Mouse (Mus musculus) ES-E14 (cell line): ENCODE measurements at regions not wholly inside any gene's neighbourhood (a gene's known extent, or its start where the extent isn't known, plus 50 kb on each side); places are given as distances from the start of the nearest gene placed in this dataset.

Experiments used
- DNase-seq: peaks from one replicate; pipeline ENCODE4 v3.0.0-alpha.2; 2013; ENCODE audit warnings: low read depth, low spot score
- H3K27ac ChIP-seq: 2 replicates; pipeline ENCODE4 v1.5.1; 2012; ENCODE audit warnings: low read depth, mild to moderate bottlenecking, low read length, moderate library complexity, mixed read lengths; ENCODE audit not compliant: poor library complexity, insufficient read depth, severe bottlenecking
- H3K36me3 ChIP-seq: 2 replicates; pipeline ENCODE4 v1.6.1; 2012; ENCODE audit warnings: mild to moderate bottlenecking, low read length, moderate library complexity, mixed read lengths; ENCODE audit not compliant: control insufficient read depth, poor library complexity, insufficient read depth, severe bottlenecking
- H3K4me1 ChIP-seq, 2 experiments: fragments of 150-350 bp in 1 of 2; sonication (generic) in 1 of 2; 2 replicates each; pipeline ENCODE4 v1.6.1; 2012; ENCODE audit warnings: low read length in 2 of 2, mild to moderate bottlenecking in 1 of 2, mixed read lengths in 1 of 2; ENCODE audit not compliant: control insufficient read depth in 2 of 2, insufficient read depth in 2 of 2, poor library complexity in 1 of 2
- H3K4me3 ChIP-seq, 2 experiments: fragments of 150-350 bp in 1 of 2; sonication (generic) in 1 of 2; 2 replicates each; pipeline ENCODE4 v1.5.1; 2012; ENCODE audit warnings: low read length in 2 of 2, low read depth in 1 of 2, mild to moderate bottlenecking in 1 of 2, mixed read lengths in 1 of 2; ENCODE audit not compliant: insufficient read depth in 1 of 2, poor library complexity in 1 of 2, severe bottlenecking in 1 of 2
- H3K9ac ChIP-seq: 2 replicates; pipeline ENCODE4 v1.6.1; 2012; ENCODE audit warnings: low read depth, mild to moderate bottlenecking, low read length, mixed read lengths; ENCODE audit not compliant: poor library complexity, insufficient read depth, severe bottlenecking
- H3K9me3 ChIP-seq: fragments of 150-350 bp; sonication (generic); 2 replicates; pipeline ENCODE4 v1.6.1; 2012; ENCODE audit warnings: low read depth, mild to moderate bottlenecking, low read length; ENCODE audit not compliant: control insufficient read depth, insufficient read depth
- CHD2 ChIP-seq: IDR thresholded peaks from 2 replicates; pipeline ENCODE4 v1.6.1; 2014; ENCODE audit warnings: mild to moderate bottlenecking, low read depth, low read length, inconsistent platforms
- HCFC1 ChIP-seq: IDR thresholded peaks from 2 replicates; pipeline ENCODE4 v1.6.1; 2012; ENCODE audit warnings: low read length, inconsistent platforms, borderline replicate concordance; ENCODE audit not compliant: insufficient read depth
- MAFK ChIP-seq: IDR thresholded peaks from 2 replicates; pipeline ENCODE4 v1.6.1; 2014; ENCODE audit warnings: mild to moderate bottlenecking, low read depth, low read length, inconsistent platforms; ENCODE audit not compliant: insufficient read depth
- ZC3H11A ChIP-seq: IDR thresholded peaks from 2 replicates; pipeline ENCODE4 v1.6.1; 2012; ENCODE audit warnings: low read depth, mild to moderate bottlenecking, inconsistent platforms, low read length, borderline replicate concordance
- ZNF384 ChIP-seq: IDR thresholded peaks from 2 replicates; pipeline ENCODE4 v1.6.1; 2012; ENCODE audit warnings: low read depth, low read length, inconsistent platforms
- in situ Hi-C, 2 experiments: fragments of 600-800 bp; cut with MboI; formaldehyde crosslinking; loops; one replicate each; pipeline ENCODE4 v1.15.1; 2025; ENCODE audit warnings: low sequenced_read_pairs in 2 of 2, inconsistent platforms in 1 of 2; ENCODE audit not compliant: unreplicated experiment in 2 of 2

DNA sequence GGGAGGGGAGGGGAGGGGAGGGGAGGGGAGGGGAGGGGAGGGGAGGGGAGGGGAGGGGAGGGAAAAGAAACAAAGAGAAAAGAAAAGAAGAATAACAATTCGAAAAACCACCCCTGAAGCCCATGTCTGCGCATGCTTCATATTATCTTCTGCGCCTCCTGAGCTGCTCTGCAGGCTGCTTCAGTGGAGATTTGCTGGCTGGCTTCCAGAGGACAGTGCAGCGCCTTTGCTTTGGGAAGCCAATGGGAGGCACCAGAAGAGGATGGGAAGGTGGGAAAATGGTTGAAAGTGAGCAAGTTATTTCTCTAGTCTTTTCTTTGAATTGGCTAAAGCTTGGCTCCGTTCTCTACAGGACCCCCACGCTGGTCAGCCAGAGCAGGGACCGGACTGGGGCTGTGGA, 137.8 kb upstream of the Tbca start:
- DNase-seq: no peak
- Histone ChIP-seq H3K36me3 (no peaks in the 10 kb centered on the region), H3K4me3 (no peak overlapping the region; a peak in 1 of 4 replicates), H3K4me1 (peaks cover 11 to 21% of the 10 kb centered on the region in 2 experiments), H3K27ac (no peak overlapping the region), H3K9ac (no peak overlapping the region; the same call in 1 of the 2 replicates), H3K9me3 (no peaks in the 10 kb centered on the region)
- in situ Hi-C loops: no loop called here
- TF ChIP-seq CHD2 (no peak), ZNF384 (no peak), MAFK (no peak), ZC3H11A (no peak), HCFC1 (no peak)

DNA sequence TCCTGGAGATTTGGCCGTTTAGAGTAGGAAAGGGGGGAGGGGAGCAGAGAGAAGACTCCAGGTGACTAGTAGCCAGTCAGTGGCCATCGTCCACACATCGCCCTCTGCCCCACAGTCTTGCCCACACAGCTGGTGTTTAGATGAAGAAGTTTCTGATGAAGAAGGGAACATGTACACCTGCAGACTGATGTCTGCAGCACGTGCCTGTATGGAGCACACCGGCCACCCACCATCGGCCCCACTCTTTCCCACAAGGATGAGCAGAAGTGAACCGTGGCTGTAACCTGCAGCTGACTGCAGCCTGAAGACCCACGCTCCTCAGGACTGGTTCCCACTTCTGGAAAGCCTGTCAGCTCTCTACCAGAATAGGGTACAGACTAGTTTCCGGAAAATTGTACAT, 121.1 kb upstream of the Tbca start:
- peaks cover 0 to 16% of the 10 kb centered on the region in 2 experiments for H3K4me1 ChIP-seq
- in situ Hi-C loops: no loop called here
- H3K27ac ChIP-seq: no peak overlapping the region
- H3K4me3 ChIP-seq: no peak overlapping the region
- no peaks in the 10 kb centered on the region for H3K36me3 ChIP-seq
- no peak for DNase-seq
- no peak for TF ChIP-seq ZC3H11A
- TF ChIP-seq HCFC1: no peak
- no peak for TF ChIP-seq CHD2
- no peak for TF ChIP-seq ZNF384
- no peak for TF ChIP-seq MAFK
- no peak overlapping the region for H3K9ac ChIP-seq
- no peaks in the 10 kb centered on the region for H3K9me3 ChIP-seq

DNA sequence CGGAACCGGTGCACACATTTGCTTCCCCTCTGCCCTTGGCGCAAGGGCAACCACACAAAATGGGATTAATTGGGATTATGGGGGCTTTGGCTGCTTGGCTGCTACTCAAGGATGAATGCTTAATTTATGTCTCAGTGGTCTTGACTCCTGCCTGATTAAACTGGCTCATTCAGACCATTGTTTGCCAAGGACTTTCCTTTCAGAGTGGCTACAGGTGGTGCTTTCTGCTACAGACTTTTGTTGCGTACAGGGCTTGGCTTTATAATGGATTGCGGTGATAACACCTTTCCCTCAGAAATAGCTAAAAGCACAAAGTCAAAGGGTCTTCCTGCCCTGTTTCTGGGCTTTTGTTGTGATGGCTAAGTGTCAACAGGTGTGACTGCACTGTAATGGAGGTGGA, 120.4 kb upstream of the Tbca start:
- Histone ChIP-seq H3K36me3 (no peaks in the 10 kb centered on the region), H3K27ac (no peak overlapping the region), H3K4me3 (no peak overlapping the region), H3K9me3 (no peaks in the 10 kb centered on the region), H3K4me1 (peaks cover 0 to 16% of the 10 kb centered on the region in 2 experiments), H3K9ac (no peak overlapping the region)
- TF ChIP-seq ZNF384 (no peak), MAFK (no peak), HCFC1 (no peak), CHD2 (no peak), ZC3H11A (no peak)
- no peak for DNase-seq
- in situ Hi-C loops: no loop called here

DNA sequence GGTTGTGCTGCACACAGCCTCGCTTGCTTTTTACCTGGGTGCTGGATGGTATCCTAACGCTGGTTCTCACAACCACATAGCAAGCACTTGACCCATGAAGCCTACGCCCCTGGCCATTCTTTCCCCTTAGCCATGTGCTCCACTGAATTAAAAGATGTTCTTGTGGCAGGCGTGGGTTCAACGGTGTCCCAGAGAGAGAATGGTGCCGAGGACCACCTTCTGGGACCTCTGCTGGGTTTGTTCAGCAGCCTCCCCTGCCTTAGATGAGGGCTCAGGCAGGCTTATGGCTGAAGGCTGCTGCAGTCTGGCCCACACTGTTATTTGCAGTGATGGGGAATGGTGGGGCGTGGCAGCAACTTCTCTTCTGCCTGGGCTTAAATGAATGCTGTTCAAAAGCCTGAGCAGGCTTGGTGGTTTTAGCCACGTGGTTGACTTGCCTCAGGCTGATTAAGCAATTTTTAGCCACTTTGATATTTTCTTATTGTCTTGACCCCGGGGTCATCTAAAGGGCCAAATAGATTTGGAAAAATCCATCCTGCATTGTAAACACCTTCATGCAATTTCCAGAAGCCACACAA, 119.5 kb upstream of the Tbca start:
- no peak overlapping the region for H3K4me3 ChIP-seq
- DNase-seq: no peak
- in situ Hi-C loops: no loop called here
- TF ChIP-seq ZNF384 (no peak), ZC3H11A (no peak)
- no peaks in the 10 kb centered on the region for H3K36me3 ChIP-seq
- H3K27ac ChIP-seq: no peak overlapping the region
- H3K4me1 ChIP-seq: peaks cover 0 to 16% of the 10 kb centered on the region in 2 experiments
- no peaks in the 10 kb centered on the region for H3K9me3 ChIP-seq
- no peak overlapping the region for H3K9ac ChIP-seq

DNA sequence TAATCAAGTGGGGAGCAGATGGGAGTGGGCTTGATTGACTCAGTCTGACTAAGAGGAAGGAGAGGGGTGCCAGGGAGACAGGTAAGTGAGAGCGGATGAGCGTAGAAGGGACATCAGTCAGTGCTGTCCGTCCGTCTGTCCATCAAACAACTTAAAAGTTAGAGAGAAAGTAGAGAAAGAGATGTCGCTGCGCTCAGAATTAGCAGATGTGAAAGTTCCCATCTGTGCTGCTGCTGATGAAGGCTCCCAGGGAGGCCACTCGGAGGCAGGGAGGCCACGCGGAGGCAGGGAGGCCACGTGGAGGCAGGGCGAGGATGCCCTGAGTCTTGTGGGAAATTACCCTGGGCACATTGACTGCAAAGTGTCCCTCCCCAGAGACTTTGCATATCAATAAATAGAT, 118.4 kb upstream of the Tbca start:
- Histone ChIP-seq H3K9me3 (no peaks in the 10 kb centered on the region), H3K27ac (no peak overlapping the region), H3K36me3 (no peaks in the 10 kb centered on the region), H3K4me1 (peaks cover 0 to 16% of the 10 kb centered on the region in 2 experiments), H3K4me3 (no peak overlapping the region), H3K9ac (no peak overlapping the region)
- in situ Hi-C loops: no loop called here
- TF ChIP-seq MAFK: no peak
- TF ChIP-seq ZNF384: no peak
- no peak for TF ChIP-seq CHD2
- TF ChIP-seq ZC3H11A: no peak
- TF ChIP-seq HCFC1: no peak
- DNase-seq: no peak
